Comparison of ENCODE assay signal across 28 mouse cellular contexts in the genomic region with DNA sequence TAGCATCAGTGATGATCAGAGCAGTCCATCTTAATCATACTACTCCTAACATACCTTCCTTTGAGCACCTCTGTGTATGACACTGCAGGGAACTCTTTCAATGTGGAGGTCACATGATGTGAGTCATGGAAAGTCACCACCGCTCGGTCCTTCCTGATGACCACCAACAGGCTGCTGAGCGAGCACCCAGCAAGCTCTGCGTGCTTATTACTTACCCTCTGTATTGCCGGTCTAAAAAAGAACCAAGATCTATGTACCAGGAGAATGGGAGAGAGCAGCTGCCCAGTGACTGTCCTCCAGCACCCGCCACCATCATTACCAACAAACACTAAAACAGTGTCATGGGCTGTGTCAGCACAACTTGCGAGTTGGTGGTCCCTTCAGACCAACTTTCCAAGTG.
"Had no signal": no experiment of that assay in that cellular context is flagged by ENCODE, and none has a peak within 500 bp of the region (broad histone marks: within the 10 kb centered on the region; RNA-seq: fewer than 3 reads in every experiment).

No protein-coding gene starts in this region.

- H3K36me3 ChIP-seq: embryonic facial prominence, embryonic 10.5 days; embryonic facial prominence, embryonic 12.5 days; embryonic facial prominence, embryonic 15.5 days; forebrain, embryonic 10.5 days; forebrain, embryonic 12.5 days; forebrain, embryonic 15.5 days had no signal

- H3K27ac ChIP-seq: embryonic facial prominence, embryonic 10.5 days; embryonic facial prominence, embryonic 12.5 days; embryonic facial prominence, embryonic 13.5 days; embryonic facial prominence, embryonic 15.5 days; forebrain, embryonic 10.5 days; forebrain, embryonic 12.5 days; forebrain, embryonic 13.5 days; forebrain, embryonic 15.5 days; gastrocnemius, adult 2 months had no signal

- H3K9me3 ChIP-seq: embryonic facial prominence, embryonic 13.5 days; forebrain, embryonic 10.5 days; forebrain, embryonic 12.5 days; forebrain, embryonic 13.5 days; forebrain, embryonic 15.5 days had no signal

- DNase-seq: cerebellum, adult 18-20 months; cerebellum, adult 2 months; cerebellum, adult 8-10 months; cerebellum, adult 9-10 months; cerebellum, adult 9-11 months; cerebellum, postnatal 10 days; cerebellum, postnatal 14 days; cerebellum, postnatal 25 days; cerebellum, postnatal 36 days; embryo, embryonic 11 days; forebrain, postnatal 0 days; gastrocnemius, adult 2 months; gastrocnemius, postnatal 10 days; gastrocnemius, postnatal 14 days; gastrocnemius, postnatal 25 days; gastrocnemius, postnatal 36 days; heart, adult 18-20 months had no signal

- H3K4me2 ChIP-seq: embryonic facial prominence, embryonic 12.5 days; embryonic facial prominence, embryonic 13.5 days; embryonic facial prominence, embryonic 15.5 days; forebrain, embryonic 12.5 days; forebrain, embryonic 13.5 days; forebrain, embryonic 15.5 days had no signal

- H3K27me3 ChIP-seq: embryonic facial prominence, embryonic 12.5 days; embryonic facial prominence, embryonic 13.5 days; embryonic facial prominence, embryonic 15.5 days; forebrain, embryonic 12.5 days; forebrain, embryonic 13.5 days; forebrain, embryonic 15.5 days had no signal

- ATAC-seq: forebrain, embryonic 13.5 days; forebrain, embryonic 14.5 days; forebrain, embryonic 15.5 days; forebrain, embryonic 16.5 days; forebrain, postnatal 0 days had no signal

- H3K4me3 ChIP-seq: embryonic facial prominence, embryonic 10.5 days; embryonic facial prominence, embryonic 12.5 days; embryonic facial prominence, embryonic 13.5 days; embryonic facial prominence, embryonic 15.5 days; erythroblast, embryonic 14.5 days; forebrain, embryonic 10.5 days; forebrain, embryonic 12.5 days; forebrain, embryonic 13.5 days; forebrain, embryonic 15.5 days; gastrocnemius, adult 2 months had no signal

- H3K4me1 ChIP-seq: embryonic facial prominence, embryonic 12.5 days; forebrain, embryonic 13.5 days had no signal

- H3K9ac ChIP-seq: embryonic facial prominence, embryonic 12.5 days; embryonic facial prominence, embryonic 13.5 days; embryonic facial prominence, embryonic 15.5 days; forebrain, embryonic 12.5 days; forebrain, embryonic 13.5 days; forebrain, embryonic 15.5 days; forebrain, postnatal 0 days had no signal
